Mouse (Mus musculus) heart, adult 18-20 months (tissue): ENCODE measurements around the gene Olfr960. TPM values are rescaled to one million over a fixed set of nuclear protein-coding genes. Genes with fewer than 3 reads are reported as not detected.

Source experiments
- DNase-seq, 2 experiments: peaks; one replicate each; pipeline ENCODE4 v3.0.0; 2021 to 2022; ENCODE audit warnings: mixed read lengths in 1 of 2
- long read RNA-seq, 2 experiments: library from polyadenylated mRNA; stranded (forward); transcript quantifications; one replicate each; pipeline ENCODE4 v2.0.0; 2021
- total RNA-seq, 2 experiments: library from RNA; stranded (reverse); gene quantifications; 2 replicates each; pipeline ENCODE4 v1.2.3; 2021

Olfr960 gene
- total RNA-seq: not detected
- long read RNA-seq, experiment 1: 0 reads
- long read RNA-seq, experiment 2: 0 reads

DNA sequence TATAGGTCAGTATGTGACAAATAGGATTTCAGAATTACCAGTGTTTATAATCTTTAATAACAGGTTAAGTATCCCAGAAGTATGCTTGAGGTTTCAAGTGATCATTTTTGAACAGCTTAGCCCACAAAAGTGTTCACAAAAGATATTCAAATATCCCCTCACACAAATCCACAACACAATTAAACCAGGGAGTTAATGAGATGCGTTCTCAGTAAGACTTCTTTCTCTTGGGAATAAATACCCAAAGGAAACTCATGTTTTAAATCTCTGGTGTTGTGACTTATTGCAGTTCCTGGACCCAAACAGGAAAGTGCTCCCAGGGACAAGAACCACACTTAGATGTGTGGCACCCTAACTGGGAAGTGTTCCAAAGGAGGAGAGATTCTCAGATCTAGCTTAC, at the start of gene Olfr960:
TSS of gene Olfr960 (plus strand) at position 301 of the 400 bp plus-strand sequence.
- DNase-seq: no peak

DNA sequence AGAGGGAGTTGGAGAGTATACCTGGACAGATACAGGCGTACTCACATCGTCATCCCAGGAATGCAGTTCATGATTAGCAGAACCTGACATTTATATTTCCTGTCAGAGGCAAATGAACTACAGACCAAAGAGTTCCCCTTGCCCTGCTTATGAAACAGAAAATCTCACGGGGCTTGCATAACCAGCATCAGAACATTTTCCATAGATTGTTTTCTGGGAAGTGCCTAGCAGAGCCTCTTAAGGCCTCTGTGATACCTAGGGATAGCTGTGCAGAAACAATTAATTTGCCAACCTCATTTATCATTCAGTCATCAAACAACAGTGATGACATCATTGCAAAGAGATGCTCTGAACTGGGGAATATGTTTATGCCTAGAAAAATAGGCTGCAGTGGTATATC, 45.7 kb upstream of the Olfr960 start, which contains the start of gene Olfr959:
TSS of gene Olfr959 (minus strand) at position 101 of the 400 bp plus-strand sequence.
- DNase-seq: no peak

DNA sequence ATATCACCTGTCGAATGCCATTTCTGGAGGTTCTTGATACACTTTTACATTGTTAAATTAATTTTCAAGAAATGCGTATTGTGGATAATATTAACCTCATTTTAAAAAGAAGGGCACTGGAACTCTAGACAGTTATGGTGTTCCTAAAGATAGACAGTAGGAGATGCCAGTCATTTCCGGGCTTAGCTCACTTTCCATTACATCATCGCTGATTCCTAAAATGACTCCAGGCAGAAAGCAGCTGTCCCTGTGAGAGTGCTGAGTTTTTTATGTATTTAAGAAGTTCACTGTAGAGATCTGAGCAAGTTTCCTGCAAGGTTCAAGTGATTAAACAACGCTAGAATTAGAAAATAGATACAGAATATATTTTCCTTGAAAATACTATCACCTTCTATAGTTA, 44.1 kb upstream of the Olfr960 start:
- DNase-seq: peak; percentile 22 to 39

DNA sequence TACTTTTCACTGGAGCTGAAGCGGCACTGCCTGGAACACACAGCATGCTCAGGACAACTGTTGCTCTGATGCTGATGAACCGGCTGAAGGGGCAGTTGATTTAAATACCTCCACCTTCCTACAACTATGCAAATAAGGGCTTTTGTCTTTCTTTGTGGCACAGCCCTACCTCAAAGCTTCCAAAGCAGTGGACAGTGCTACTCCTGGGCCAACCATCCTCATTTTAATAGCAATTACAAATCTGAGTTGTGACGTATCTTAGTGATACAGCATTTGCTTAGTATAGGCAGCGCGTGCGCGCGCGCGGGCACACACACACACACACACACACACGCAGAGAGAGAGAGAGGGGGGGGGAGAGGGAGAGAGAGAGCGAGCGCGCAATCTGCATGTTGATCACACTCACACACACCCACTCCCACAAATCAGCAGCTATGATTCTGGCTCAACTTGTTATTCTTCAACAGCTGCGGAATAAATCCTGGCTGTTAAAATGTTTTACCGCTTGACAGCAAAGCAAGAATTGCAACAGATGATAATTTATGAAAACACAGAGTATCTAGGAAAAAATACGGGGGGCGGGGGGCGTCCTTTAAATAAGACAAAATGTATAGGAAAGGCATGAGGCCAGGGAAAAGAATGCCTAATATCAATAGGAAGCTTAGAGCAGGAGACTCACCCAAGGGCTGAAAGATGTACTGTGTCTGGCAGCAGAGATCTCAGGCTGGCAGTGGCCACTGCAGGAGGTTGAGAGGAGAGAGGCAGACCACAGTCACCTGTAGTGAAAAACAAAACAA, 18.4 kb upstream of the Olfr960 start:
- peak in 1 of 2 experiments; percentile 1 for DNase-seq

DNA sequence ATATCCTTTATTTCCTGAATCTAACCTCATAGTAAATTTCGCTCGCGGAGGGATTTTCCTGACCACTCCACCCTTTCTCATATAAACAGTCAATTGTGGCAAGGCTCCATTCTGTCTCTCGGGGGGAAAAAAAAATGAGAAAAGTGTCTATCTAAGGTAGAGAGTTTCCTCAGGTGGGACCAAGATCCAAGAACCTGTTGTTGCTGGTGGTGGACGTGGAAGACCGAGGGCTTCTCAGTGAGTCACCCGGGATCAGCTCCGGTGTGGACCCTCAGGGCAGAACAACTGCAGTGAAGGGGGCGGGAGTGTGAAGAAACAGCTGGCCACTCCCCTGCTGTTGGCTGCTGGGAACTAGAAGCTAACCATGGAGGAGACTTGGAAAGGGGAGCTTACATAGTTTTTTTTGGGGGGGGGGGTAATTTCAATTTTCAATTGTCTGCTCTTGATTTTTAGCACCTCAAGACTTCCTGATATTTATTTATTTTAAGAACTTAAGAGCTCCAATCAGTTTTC, 17.8 kb upstream of the Olfr960 start:
- DNase-seq: peak in 1 of 2 experiments; percentile 8

DNA sequence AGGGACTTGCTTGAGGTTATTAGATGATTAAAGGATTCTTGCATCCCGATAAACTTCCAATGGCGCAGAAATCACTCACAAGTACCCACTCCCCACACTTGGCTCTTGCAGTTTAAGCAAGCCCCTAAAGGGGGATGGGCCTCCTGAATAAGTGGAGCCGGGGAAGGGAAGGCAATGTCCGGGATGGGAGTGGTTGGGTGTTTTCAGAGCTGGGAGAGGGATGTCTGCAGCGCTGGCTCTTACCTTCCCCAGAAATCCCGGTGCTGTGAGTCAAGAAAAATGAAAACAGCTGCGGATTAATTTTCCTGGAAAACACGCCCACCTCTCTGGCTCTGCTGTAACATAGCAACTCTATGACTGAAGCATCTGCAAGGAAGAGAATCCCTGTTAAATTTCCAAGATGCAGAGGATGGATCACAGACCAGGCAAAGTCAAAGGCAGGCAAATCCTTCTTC, 17.1 kb upstream of the Olfr960 start, which contains the start of gene AW551984:
TSS of gene AW551984 (minus strand) at position 405 of the 455 bp plus-strand sequence.
- DNase-seq: peak in 1 of 2 experiments; percentile 2

DNA sequence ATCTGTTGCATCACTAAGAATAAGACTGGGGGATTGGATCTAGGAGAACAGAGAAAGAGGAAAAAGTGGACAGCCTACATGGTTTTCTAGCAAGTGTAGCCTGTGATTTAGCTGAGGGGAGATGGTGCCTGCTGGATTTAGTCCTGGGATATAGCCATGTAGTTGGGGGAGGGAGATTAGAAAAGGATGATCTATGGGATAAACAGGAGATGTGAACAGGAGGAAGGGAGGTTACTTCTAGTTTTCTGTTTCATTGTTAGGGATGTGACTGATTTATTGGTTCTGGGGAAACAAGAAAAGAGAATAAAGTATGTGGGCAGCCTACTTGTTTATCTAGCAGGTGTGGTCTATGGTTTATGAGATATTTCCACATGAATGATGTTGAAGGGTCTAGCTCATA, 12.7 kb upstream of the Olfr960 start:
- DNase-seq: no peak

DNA sequence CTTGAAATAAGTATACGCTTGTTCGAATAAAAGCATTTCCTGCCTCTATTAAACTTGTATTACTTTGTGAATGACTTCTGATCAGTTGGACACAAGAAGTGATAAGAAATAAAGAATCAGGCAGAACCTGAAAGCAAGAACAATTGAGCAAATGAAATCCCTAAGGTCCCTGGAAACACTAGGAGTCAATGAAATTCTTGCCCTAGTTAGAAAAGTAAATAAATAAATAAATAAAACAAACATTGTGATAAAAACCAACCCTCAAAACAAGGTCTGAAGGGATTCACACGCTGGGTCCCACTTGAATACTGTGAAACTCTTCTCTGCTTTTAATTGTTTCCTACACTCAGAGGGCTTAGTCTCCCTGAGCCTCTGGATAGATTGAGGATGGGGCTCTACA, 10.8 kb upstream of the Olfr960 start, which contains the start of gene Olfr148:
TSS of gene Olfr148 (plus strand) at position 301 of the 400 bp plus-strand sequence.
- no peak for DNase-seq

DNA sequence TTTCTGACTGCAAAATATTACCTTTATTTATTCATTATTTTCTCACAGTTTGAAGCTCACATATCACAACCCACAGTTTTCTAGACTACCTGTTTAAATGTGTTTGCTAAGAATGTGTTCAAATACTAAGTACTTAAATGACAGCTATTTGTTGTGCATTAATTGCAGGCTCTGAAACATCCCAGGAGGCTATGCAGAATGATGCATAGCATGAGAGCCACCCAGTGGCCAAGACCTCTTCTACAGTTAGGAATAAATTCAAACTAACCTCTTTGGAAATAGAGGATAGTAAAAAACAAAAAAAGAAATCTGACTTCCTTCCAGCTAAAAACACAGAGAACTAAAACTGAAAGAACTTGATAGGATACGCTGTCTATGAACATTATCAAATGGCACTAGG, 9.2 kb upstream of the Olfr960 start:
- DNase-seq: peak in 1 of 2 experiments; percentile 16

DNA sequence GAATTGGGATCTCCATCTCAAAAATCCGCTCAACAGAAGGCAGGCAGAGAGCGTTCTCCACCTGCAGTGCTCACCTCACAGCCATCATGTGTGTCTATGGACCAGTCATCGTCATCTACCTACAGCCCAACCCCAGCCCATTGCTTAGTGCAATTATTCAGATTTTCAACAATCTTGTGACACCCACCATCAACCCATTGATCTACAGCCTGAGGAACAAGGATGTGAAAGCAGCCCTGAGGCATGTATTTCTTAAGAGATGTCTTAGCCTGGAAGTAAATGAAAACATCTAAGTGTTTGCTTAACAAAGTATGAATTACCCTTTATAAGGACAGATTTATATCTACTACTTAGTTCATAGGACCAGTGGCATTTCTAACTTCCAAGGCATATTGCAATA, 2.6 kb downstream of the Olfr960 start:
- no peak for DNase-seq

DNA sequence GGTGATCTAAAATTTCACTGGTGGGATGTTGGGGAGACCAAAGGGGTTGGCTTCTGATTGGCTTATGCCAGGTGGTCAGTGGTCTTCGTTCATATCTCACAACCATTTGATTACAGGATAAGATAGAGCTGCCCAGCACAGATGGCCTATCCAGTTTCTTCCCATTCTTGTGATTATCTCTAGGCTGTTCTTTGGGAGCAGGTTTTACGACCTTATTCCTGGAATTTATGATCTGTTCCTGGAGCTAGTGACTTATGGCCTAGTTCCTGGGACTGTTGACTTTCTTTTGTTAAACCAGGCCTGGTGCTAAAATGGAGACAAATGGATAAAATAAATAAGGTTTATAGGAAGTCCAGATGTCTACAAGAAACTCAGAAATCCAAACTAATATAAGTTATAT, 3.5 kb downstream of the Olfr960 start:
- DNase-seq: no peak

DNA sequence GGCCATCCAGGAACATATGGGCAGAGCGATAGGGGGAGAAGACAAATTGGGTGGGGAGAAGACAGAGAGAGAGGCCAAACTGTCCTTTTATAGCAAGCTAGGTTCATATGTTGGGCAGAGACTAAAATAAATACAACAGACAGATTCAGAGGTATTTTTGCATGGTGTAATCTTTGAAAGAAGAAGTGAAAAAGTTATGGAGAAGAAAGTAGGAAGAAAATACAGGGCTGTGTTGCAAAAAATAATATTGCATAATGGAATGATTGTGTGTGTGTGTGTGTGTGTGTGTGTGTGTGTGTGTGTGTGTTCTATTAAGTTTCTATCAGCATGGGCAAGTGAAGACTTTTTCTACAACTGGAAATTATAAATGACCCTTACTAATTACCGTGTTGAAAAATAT, 7.9 kb downstream of the Olfr960 start:
- no peak for DNase-seq

DNA sequence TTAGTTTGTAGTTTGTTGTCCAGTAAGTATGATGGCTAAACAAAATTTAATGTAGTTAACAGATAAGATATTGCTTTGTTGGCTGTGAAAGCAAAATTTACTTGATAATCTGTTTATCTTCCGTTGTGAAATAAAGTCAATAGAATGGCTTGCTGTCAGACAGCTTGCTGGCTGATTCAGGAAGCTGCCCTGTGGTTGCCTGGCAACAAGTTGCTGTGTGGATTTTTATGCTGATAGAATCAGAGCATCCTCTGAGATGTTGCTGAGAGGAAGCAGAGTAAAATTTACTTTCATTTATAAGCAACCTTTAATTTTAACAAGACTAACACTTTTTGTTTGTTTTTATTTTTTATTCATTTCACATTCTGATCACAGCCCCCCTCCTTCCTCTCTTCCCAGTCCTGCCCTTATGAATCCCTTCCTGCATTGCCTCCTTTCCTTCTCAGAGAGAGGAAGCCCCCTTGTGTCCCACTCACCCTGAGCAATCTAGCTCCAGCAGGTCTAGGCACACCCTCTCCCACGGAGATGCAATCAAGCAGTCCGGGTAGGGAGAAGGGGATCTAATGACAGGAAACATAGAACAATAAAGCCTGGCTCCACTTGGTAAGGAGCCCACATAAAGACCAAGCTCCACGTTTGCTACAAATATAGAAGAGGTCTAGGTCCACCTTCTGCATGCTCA, 12.9 kb downstream of the Olfr960 start:
- DNase-seq: no peak

DNA sequence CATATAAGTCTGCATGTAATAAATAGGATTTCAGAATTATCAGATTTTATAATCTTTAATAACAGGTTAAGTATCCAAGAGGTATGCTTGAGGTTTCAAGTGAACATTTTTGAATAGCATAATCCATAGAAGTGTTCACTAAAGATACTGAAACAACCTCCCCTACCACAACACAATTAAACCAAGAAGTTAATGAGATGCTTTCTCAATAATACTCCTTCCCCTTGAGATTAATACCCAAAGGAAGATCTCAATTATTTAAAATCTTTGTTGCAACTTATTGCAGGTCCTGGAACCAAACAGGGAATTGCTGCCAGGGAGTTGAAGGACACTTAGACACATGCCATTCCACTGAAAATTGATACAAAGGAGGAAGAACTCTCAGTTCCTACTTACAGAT, 23.6 kb downstream of the Olfr960 start, which contains the start of gene Olfr961:
TSS of gene Olfr961 (plus strand) at position 301 of the 400 bp plus-strand sequence.
- DNase-seq: no peak

DNA sequence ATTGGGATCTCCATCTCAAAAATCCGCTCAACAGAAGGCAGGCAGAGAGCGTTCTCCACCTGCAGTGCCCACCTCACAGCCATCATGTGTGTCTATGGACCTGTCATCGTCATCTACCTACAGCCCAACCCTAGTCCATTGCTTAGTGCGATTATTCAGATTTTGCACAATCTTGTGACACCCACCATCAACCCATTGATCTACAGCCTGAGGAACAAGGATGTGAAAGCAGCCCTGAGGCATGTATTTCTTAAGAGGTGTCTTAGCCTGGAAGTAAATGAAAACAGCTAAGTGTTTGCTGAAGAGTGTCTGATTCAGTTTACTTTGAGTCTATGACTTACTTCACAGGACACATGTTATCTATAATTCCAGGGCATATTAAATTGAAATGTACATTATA, 26.2 kb downstream of the Olfr960 start:
- DNase-seq: no peak

DNA sequence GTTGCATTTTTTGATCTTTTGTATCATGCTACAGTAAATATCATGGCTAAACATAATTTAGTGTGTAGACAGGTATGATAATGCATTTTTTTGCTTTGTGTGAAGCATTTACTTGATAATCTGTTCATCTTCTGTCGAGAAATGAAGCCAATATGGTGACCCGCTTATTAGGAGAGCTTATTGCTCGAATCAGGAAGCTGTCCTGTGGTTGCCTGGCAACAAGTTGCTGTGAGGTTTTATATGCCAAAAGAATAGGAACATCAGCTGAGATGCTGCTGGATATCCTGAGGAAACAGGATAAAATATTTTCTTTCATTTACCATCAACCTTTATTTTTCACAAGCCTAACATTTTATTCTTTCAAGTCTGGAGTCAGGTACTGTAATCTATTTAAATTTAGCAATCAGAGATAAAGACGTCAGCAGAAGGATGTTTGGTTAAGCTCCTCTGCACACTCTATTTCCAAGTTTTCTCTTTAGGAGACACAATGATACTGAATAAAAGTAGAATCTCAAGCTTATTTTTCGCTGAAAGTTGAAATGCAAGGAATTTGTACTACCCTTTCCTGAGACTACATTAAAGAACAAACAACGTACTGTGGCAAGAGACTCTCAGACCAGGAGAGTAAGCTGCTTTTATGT, 33.7 kb downstream of the Olfr960 start:
- no peak for DNase-seq

DNA sequence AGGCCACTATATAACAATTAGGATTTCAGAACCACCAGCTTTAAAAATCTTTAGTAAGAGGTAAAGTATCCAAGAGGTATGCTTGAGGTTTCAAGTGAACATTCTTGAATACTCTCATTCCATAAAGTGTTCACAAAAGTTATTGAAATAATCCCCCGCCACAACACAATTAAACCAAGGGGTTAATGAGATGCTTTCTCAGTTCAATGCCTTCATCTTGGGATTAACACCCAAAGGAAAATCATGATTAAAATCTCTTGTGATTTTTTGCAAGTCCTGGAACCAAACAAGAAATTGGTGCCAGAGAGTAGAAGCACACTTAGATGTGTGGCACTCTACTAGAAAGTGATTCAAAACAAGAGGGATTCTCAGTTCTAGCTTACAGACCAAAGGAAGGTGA, 45.7 kb downstream of the Olfr960 start, which contains the start of gene Olfr963:
TSS of gene Olfr963 (plus strand) at position 301 of the 400 bp plus-strand sequence.
- no peak for DNase-seq

DNA sequence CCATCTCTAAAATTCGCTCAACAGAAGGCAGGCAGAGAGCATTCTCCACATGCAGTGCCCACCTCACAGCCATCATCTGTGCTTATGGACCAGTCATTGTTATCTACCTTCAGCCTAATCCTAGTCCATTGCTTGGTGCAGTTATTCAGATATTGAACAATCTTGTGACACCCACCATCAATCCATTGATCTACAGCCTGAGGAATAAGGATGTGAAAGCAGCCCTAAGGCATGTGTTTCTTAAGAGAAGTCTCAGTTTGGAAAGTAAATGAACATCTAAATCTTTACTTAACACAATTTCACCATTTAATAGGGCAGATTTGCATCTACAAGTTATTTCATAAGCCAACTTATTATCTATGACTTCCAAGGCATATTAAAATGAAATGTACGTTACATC, 48.5 kb downstream of the Olfr960 start:
- no peak for DNase-seq
